Mouse (Mus musculus): Measurements from ENCODE around the gene Oip5. TPM values are rescaled to one million over a fixed set of nuclear protein-coding genes. Genes with fewer than 3 reads are reported as not detected.

The Oip5 gene
- polyA plus RNA-seq (2017; shearing (Covaris generic)): 1 to 10 TPM; 6.6 to 8.3 TPM

GRCm38 (mm10) chr2:119618199-119618982 is at the start of gene Oip5, which contains the start of gene Nusap1:
Gene Oip5, minus strand, starts transcription at chr2:119618469.
Gene Nusap1, plus strand, starts transcription at chr2:119618298.

GRCm38 (mm10) chr2:119662220-119663182 is 44.2 kb upstream of the Oip5 start, which contains the start of gene Ndufaf1:
Gene Ndufaf1, minus strand, starts transcription at chr2:119662827.

Other genes starting within 250 kb of the Oip5 start
- 1 to 10 TPM; 4.4 to 5.4 TPM for gene Ino80, start 140.8 kb downstream of the Oip5 start, polyA plus RNA-seq (2017; shearing (Covaris generic))
- gene Exd1, start 70.8 kb downstream of the Oip5 start, polyA plus RNA-seq (2017; shearing (Covaris generic)): under 1 TPM in 1 of 2 experiments, not detected in 1; 0.28 TPM
- 10 to 100 TPM; 71.1 to 77.2 TPM for gene Chp1, start 70.8 kb downstream of the Oip5 start, polyA plus RNA-seq (2017; shearing (Covaris generic))
- gene Nusap1, start 171 bp downstream of the Oip5 start, polyA plus RNA-seq (2017; shearing (Covaris generic)): 10 to 100 TPM; 15.9 to 19.7 TPM
- 10 to 100 TPM; 29.9 to 37.0 TPM for gene Ndufaf1, start 44.4 kb upstream of the Oip5 start, polyA plus RNA-seq (2017; shearing (Covaris generic))
- 10 to 100 TPM; 55.1 to 93.3 TPM for gene Rtf1, start 56.6 kb upstream of the Oip5 start, polyA plus RNA-seq (2017; shearing (Covaris generic))
- gene Itpka, start 123.9 kb upstream of the Oip5 start, polyA plus RNA-seq (2017; shearing (Covaris generic)): 1 to 10 TPM; 1.1 to 1.5 TPM
- gene Ltk, start 142.0 kb upstream of the Oip5 start, polyA plus RNA-seq (2017; shearing (Covaris generic)): 1 to 10 TPM in 1 of 2 experiments, under 1 TPM in 1; 0.57 to 2.0 TPM
- 10 to 100 TPM; 17.8 to 24.4 TPM for gene Rpap1, start 169.1 kb upstream of the Oip5 start, polyA plus RNA-seq (2017; shearing (Covaris generic))
- gene Tyro3, start 179.3 kb upstream of the Oip5 start, polyA plus RNA-seq (2017; shearing (Covaris generic)): 1 to 10 TPM; 4.4 to 6.4 TPM